Mouse (Mus musculus) heart, postnatal 4 days (tissue): ENCODE measurements around the gene Capg. TPM values are rescaled to one million over a fixed set of nuclear protein-coding genes. Genes with fewer than 3 reads are reported as not detected.

ENCODE experiments used
- DNase-seq: peaks from one replicate; pipeline ENCODE4 v3.0.0; 2021
- total RNA-seq, 2 experiments: library from RNA; stranded (reverse); gene quantifications; 2 replicates each; pipeline ENCODE4 v1.2.3; 2021

Capg gene
- total RNA-seq, 2 experiments from 2014 or later, result 11.5 to 12.9 TPM

DNA sequence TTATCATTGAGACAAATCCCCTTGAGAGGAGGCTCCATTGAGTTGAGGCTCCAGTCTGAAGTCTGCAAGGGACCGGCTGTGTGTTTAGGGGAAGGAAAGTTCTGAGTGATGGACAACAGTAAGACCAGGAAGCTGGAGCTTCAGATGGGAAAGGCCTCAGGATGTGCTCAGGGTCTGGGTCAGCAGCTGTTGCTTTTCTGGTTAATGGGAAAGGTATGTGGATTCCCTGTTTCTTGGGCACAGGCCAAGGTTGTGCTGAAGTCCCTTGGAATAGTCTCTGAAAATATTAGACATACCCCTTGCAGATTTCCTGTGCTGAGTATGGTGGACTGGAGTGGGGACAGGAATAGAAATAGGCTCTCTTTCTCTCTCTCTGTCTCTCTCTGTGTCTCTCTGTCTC, 10.6 kb upstream of the Capg start:
- peak; percentile 52 for DNase-seq

DNA sequence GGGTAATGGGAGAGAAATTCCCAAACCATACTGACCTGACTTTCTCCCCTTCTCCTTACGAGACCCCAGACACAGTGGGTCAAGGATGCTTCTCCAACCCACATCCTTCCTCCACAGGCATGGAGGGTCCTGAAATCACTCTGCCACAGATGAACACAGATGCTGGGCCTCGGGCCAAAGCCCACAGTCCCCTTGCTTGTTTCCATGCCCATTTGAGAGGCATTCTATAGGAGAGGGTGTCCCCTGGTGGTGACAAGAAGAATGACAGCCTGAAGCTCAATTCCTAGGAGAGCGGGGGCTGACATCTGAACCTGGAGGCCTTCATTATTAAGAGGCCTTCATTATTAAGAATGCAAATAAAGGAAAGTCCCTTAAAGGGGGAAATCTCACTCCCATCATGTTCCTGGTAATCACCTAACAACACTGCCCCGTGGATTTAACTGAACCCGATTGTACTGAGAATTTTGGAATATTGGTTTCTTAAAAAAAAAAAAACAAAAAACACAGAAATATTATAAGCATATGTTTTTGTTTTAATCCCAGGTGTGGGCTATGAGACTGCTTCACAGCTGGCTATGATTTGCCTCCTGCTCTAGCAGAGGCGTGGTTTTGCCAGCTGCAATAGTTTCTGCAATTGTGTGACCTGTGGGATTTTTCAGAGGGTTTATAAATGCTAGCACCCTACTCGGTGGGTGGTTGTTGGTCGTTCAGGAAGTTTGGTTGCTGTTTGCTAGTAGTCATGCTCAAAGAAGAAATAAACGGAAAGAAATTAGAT, 10.0 kb upstream of the Capg start:
- peak; percentile 87 for DNase-seq

- peak; percentile 90 for DNase-seq
These were observed 9.0 kb upstream of the Capg start for GRCm38 (mm10) chr6:72535165-72535564.

GRCm38 (mm10) chr6:72537998-72538500, 6.1 kb upstream of the Capg start:
- DNase-seq, result no peak

DNA sequence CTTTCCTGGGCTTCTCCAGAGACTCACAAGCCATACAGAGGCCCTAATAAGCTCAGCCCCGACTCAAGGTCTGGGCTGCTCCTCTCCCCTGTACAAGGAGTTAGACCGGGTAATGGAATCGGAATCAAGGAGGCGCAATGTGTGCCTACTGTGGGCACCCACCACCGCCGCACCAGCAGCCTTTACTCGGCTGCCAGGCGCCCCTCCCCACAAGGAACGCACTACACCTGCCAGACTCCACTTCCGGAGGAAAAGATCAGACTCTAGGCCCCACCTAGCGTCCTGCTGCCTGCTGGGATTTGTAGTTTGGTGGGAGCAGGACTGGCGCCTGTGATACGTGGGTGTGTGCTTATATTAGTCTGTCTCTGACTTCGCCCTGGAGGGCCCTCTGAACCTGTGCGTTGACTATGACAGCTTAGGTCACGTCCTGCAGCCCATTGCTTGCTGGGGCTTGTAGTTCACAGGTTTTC, 5.6 kb upstream of the Capg start:
- peak; percentile 82 for DNase-seq

DNA sequence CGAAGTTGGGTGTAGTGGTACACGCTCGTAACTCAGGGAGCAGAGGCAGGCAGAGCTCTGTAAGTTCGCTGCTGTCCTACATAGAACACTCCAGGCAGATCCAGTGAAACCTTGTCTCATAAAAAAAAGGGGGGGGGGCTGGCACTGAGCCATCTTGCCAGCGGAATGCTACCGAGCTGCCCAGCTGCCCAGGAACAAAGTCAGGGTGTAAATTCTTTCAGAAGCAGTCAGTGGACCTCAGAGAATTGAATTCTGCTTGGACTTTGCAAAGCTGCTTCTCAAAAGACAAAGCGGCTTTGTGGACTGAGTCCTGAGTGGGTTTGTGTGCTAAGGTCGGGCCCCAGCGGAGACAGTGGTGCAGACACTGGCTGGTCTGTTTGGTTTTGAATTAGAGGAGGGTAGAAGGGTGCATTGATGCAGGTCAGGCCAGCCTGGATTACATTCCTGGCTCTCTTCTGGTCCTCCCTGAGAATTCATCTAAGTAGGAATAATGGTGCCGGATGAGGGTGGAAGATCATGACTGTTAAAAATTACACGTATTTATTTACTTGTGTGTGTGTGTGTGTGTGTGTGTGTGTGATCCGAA, 833 bp upstream of the Capg start:
- DNase-seq, result no peak

GRCm38 (mm10) chr6:72545377-72545776, 1.2 kb downstream of the Capg start:
- no peak for DNase-seq

DNA sequence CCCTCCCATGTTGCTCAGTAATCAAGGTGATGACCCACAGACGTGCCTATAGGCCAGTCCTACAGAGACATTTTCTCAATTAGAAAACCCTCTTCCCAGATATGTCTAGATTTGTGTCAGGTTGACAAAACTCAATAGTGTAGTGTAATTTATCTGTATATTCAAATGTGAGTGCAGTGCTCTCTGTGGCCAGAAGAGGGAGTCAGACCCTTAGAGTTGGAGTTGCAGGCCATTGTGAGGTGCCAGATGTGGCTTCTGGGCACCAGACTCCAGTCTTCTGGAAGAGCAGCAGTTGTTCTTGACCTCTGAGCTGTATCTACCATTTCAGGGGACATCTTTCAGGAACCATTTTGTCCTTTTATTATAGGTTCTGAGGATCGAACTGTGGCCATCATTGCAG, 2.9 kb downstream of the Capg start:
- DNase-seq, result no peak

DNA sequence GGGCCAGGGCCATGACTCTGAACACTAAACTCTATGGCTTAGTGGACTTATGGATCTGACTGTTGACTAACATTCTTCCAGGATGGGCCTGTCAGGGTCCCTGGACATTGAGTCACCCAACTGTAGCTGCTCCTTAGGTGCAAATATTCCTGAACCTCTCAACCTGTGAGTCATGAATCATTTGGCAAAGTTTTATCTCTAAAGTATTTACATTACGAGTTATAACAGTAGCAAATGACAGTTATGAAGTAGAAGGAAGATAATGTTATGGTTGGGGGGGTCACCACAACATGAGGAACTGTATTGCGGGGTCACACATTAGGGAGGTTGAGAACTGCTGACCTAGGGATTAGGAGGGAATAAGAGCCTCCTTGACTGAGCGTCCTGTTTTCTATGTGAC, 3.7 kb downstream of the Capg start:
- DNase-seq, result no peak

DNA sequence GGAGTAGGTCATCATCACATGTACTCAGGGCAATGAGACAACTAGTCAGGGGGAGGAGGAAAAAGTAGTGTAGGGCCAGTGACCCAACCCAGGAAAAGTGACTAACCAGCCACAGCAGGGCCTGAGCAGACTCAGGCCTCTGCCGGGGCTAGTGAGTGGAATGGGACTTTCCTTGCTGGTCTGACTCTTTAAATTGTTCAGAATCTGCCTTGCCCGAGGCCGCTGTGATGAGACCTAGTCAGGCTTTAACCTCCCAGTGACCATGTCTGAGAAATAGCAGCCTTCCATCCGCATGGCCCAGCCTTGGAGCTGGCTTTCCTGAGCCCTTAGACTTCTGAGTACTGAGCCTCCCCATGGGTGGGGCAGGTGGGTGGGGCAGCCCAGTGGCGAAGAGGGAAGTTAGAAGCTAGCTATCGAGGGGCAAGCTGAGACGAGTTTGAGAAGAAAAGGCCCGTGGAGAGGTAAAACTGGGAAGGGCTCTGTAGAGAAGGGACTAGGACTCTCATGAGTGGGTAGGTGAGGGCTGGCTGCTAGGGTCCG, 4.9 kb downstream of the Capg start:
- DNase-seq, result peak; percentile 42

- no peak for DNase-seq
These were observed 5.8 kb downstream of the Capg start for GRCm38 (mm10) chr6:72550025-72550424.

DNA sequence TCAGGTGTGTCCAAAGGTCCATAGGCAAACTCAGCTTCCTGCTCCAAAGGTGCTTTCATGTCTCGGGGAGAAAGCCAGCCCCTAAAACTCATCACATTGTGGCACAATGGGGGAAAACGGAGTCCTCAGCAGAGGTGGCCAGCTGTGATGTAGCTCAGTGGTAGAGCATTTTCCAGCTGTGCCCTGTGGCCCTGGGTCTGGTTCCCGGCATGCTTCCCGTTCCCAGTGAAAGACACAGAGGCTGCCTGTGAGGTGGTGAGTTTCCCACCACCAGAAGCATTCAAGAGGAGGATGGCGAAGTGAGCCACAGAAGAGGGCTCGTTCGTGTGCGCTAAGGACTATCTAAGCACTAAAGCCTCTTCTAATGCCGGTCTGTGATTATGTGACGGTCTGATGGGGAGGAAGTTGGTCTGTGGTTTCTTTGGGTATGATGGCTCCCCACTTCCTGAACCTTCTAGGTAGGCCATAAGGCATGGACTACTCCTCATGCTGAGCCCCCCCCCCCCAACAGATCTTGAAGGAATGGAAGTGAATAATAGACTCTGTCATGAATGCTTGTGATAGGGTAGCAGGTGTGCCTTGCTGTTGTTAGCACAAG, 6.4 kb downstream of the Capg start:
- no peak for DNase-seq

DNA sequence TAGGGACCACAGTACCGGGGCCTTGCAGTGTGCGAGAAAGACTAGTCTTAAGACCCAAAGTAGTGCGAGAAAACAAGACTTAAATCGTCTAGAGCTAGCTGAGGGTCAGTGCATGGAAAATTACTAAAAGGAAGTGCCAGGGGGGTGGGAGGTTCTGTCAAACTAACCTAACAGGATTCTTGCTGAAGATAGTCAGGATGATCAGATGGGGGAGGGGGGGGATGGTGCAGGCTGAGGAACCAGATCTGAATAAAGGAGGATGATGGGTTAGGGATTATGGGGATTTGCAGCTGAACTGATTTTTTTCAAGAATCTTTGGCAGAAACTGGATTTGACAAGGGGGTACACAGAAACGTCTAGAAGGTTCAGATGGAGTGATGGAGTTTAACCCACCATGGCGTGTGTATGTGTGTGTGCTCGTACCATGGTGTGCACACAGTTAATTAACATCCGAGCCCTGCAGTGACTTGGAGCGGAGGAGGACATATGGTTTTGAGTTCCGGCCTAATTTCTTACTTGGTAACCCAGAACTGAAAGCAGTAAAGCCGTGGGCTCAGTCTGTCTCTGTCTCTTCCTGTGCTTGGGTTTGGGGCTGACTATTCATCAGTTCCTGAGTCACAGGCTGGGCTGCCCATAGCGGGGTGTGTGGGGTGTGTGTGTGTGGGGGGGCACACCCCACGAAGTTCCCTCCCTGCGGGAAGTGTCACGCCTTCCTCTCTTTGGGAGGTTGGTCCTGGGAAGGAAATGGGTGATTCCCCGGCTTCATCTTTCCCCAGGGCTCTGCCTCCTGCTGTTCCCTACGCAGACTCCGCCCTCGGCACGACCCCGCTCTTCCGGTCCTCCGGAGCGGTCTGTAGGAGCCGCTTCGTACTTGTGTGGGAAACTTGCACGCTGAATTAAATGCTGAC, 8.2 kb downstream of the Capg start:
- DNase-seq, result peak; percentile 73

DNA sequence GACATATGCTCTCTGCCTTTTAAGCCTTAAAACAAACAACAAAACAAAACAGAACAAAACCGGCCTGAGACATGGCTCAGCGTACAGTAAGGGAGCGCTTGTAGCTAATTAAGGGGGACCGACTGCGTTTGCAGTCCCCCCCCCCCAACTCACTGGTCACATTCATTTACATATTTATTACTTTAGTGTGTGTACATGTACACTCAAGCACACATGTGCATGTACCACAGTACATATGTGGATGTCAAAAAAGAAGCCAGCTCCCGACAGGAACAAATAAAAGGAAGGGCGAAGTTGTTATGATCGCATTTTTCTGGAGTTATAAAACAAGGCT, 8.9 kb downstream of the Capg start:
- DNase-seq, result no peak

DNA sequence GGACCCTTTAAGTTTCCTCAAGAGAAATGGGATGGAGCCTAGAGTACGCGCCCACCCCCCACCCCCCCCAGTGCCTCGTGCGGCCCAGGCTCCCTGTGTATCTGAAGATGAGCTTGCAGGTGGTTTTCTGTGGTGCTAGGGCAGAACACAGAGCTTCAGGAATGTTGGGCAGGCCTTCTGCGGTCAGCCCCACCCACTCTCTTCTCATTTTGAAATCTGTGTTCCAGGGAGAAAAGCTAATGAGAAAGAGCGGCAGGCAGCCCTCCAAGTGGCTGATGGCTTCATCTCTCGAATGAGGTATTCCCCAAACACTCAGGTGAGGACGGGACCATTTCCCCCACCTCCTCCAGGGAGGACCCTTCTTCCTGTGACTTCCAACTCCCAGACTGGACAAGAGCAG, 16.6 kb downstream of the Capg start:
- DNase-seq, result no peak

DNA sequence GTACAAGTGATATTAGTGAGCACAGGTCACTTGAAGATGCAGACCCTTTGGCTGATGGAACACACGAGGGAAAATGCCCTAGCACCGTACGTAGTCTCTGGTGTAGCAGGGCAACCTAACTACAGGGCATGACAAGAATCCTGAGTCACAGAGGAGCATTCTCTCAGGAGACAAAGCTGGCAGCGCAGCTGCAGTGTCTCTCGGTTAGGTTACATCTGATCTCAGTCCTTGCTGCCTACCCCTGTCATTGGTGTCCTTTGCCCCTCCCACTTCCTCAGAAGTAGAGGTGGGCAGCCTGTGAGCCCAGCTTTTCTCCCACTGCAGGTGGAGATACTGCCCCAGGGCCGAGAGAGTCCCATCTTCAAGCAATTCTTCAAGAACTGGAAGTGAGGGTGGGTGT, 18.3 kb downstream of the Capg start:
- DNase-seq, result no peak

DNA sequence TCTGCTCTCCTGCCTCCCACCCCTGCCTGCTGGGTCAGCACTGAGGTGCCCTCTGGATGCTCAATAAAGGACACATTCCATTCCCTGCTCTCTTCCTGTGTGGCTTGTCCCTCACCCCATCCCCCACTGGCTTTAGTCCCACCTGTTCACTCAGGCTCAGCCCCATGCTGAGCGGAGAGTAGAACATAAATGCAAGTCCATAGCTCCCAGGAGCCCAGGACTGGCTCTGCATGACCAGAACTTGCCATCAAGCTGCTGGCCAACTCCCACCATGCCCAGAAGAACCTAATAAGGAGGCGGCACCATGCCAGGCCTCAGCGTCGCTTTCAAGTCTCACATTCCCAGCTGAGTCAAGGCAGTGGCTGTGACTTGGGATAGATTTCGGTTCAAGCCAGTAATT, 18.7 kb downstream of the Capg start:
- DNase-seq, result no peak

GRCm38 (mm10) chr6:72565506-72565905, 21.3 kb downstream of the Capg start:
- DNase-seq, result no peak

DNA sequence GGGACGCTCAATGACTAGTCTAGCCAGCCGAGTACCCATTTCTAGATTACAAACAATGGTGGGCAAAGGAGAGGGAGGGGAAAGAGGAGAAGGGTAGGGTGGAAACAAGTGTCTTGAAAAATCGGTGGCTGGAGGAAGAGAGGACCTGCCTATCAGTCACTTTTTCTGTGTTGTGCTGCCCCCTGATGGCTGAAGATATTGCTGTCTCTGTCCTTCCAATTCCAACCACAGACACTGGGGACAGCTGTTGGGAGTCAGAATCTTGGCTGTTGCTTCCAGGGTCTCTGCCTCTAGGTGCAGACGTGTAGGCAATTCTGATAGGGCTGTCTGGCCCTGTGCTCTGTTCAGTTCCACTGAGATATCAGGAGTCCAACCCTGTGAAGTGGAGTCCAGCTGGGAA, 21.9 kb downstream of the Capg start:
- DNase-seq, result peak; percentile 95

- DNase-seq, result no peak
These were observed 23.3 kb downstream of the Capg start for GRCm38 (mm10) chr6:72567508-72567907.

DNA sequence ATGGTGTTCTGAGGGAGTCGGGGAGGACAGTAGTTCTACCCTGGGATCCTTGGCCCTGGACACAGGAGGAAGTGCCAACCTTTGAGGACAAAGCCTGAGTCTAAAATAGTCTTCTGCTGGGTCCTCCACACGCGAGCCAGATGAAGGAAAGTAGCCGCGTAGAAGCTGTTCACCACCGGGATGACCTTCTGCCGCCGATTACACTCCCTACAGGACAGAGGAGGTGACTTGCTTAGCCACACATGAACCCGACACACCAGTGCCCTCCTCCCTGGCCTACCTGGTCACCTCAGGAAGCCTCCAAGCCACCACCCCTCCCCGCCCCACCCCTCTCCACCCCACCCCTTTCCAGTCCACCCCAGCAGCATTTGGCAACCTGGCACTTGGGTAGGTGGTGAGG, 24.5 kb downstream of the Capg start:
- DNase-seq, result no peak

- peak; percentile 30 for DNase-seq
These were observed 26.6 kb downstream of the Capg start for GRCm38 (mm10) chr6:72570644-72571397.
